Mouse (Mus musculus) liver, adult 2 months (tissue): Measurements from ENCODE around the gene Srebf2.

Experiments
- CTCF ChIP-seq: fragments of 200-500 bp; IDR thresholded peaks from 2 replicates; pipeline ENCODE4 v1.5.1; 2011; ENCODE audit warnings: low read depth, low read length, control low read depth
- POLR2A ChIP-seq: fragments of 200-500 bp; IDR thresholded peaks from 2 replicates; pipeline ENCODE4 v1.6.1; 2011; ENCODE audit warnings: low read length, control low read depth; ENCODE audit not compliant: insufficient read depth; ENCODE audit errors: extremely low read depth

DNA sequence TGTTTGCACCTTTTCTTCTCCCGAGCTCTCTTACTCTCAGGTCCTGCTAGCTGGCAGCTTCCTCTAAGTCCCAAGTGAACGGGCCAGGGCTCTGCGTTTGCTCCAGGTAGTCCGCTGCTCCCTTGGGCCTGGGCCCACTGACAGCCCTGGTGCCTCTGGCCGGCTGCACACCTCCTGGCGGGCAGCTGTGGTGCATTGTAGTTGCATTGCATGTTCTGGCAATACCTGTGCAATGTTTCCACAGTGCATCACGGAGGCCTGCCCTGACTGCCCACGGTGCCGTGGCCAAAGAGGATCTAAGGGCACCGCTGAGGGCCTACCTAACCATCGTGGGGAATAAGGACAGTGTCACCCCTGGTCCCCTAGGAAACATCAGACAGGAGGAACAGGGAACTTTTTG, 51.0 kb downstream of the Srebf2 start:
- TF ChIP-seq CTCF (no peak), POLR2A (no peak)
